Mouse (Mus musculus) kidney, adult 9 months (tissue): ENCODE results near the gene Mrpl54.

Experiments used
- DNase-seq: peaks from one replicate; pipeline ENCODE4 v3.0.0; 2022

Gene Mrpl54

DNA sequence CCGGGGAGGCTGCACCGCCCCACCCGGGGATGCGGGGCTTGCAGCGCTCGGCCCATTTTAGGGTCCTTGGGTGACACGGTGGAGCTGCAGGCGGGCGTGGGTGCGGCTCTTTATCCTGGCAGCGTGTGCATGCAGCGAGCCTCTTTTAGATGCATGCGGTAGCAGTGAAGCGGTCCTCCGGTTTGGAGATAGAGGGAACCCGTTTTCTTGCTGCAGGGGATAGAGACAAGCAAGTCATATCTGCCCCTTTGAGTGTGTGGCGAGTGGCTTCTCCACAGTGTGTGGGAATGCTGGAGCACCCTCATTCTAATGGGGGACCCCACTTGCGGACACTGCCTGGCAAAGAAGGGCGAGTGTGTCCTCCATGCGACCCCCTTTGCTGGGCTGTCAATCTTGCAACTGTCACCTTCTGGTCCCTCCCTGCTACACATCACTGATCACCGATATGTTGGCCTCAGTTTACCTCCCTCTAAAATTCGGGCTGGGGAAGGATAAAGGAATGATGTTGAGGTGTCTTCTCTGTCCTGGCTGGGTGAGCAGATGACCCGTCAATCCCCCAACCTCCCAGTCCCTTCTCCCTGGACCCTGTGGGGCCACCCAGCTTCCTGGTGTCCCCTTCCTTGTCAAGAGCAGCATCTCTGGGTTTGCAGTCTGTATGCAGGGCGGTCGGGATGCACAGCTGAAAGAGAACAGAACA is 26.7 kb upstream of the Mrpl54 start:
- DNase-seq = no peak

- peak; percentile 100 for DNase-seq
Measured at GRCm38 (mm10) chr10:81292554-81293333, 26.0 kb upstream of the Mrpl54 start, which contains the start of gene Pip5k1c. Gene Pip5k1c, plus strand, starts transcription at chr10:81292963.

GRCm38 (mm10) chr10:81291511-81292104 is 24.9 kb upstream of the Mrpl54 start, which contains the start of gene Tjp3:
Gene Tjp3, minus strand, starts transcription at chr10:81291581.
- no peak for DNase-seq

- peak; percentile 65 for DNase-seq
Measured at GRCm38 (mm10) chr10:81290698-81291460, 24.1 kb upstream of the Mrpl54 start.

DNA sequence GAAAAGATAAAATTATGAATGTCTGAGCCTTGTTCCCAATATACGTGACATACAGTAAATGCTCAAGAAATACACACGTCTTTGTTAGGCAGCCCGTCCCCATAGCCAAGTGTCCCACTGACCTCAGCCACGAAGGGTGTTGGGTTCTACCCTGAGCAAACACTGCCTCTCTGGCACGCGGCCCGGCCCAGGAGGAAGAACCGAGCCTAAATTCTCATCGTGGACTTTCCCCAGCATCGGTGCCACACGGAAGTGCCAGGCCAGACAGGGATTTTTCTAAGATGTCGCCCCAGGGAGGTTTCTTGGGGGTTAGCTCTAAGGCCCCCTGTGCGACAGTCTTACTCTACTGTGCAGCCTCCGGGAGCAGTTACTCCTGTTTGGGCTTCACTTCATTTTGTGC is 23.1 kb upstream of the Mrpl54 start:
- peak; percentile 62 for DNase-seq

DNA sequence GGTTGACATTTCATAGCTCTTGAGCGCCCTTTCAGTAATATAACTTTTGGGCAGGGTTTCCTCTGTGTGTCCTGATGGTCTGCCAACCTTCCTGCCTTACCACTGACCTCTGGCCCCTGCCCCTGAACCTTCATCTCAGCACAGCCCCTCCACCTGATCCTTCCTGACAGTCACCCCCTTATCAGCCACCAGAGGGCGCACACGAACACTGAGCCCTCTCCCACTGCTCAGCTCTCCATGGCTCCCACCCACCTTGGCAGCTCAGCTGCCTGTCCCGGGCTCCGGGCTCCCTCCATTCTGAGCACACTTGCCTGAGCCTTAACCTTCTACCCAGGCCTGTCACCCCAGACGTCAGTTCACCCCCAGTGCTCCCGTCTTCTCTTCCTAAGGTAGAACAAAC is 22.5 kb upstream of the Mrpl54 start:
- DNase-seq = peak; percentile 71

GRCm38 (mm10) chr10:81288601-81289000 is 21.9 kb upstream of the Mrpl54 start:
- DNase-seq = no peak

DNA sequence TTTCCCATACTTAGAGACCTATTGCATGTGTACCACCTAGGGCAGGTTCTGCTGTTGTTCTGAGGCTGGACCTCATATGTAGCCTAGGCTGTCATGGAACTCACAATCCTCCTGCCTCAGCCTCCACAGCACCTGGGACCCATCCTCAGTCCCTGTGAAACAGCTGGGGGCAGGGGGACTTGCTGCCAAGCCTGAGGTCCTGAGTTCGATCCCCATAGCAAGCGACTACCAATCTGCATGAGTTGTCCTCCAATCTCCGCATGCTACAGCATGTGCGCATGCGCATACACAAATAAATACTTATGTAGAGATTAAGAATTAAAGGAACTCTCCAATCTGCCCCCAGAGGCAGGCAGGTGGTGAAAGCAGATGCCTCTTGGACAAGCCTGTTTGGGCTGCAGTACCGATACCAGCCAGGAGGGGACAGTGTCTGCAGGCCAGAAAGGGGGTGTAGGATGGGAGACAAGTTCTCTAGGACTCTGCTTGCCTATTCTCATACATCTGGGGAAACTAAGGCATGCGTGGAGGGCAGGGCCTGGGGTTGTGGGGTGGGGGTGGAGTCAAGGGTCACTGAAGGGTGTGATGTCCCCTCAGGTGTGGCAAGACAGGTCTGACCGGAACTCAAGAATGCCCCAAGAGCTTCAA is 20.9 kb upstream of the Mrpl54 start:
- DNase-seq = peak; percentile 66

DNA sequence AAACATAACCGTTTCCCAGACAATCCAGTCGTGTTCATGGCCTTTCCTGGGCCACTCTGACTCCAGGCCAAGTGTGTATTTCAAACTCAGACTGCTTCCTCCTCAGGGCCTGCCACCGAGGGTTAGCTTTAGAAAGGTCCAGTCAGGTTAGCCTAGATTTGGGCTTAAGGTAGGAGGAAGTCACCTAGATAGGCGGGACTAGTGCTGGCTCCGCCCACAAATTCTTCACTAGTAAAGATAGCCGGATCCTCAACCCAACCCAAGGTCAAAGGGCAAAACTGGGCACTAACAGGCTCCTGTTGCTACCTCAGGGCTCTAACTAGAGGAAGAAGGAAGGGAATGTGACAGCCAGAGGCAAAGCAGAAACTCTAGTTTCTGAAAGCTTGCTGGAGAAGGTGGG is 19.9 kb upstream of the Mrpl54 start:
- DNase-seq = peak; percentile 81

DNA sequence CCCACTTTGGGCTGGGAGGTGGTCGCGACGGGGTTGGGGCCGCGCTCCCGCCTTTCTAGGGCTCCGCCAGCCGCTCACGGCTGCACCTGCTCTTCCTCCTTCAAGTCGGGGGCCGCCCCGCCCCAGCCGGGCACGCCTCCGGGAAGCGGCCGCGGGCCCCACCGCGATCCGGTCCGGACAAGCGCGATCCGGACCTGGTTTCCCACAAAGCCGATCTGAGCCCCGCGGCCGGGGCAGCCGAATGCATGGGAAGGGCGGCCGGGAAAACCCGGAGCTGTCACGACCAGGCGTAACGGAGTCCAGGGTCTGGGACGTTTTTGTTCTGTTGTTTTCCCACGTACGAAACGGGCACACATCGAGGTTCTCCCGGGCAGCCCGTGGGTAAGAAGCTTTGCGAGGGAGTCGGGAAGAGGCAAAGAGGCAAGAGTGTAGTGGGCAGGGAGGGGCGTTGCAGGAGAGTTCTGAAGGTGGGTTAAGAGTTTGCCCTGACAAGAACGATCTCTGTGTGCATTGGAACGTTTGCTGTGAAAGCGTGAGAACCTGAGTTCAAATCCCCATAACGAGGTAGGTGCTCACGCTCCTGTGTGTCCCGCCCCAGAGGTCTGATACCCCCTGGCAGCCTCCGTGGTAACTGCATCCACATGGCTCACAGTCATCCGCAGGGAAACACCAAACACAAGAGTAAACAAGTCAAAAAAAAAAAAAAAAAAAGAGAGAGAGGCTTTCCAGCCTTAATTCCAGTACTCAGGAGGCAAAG is 19.1 kb upstream of the Mrpl54 start:
- peak; percentile 89 for DNase-seq

DNA sequence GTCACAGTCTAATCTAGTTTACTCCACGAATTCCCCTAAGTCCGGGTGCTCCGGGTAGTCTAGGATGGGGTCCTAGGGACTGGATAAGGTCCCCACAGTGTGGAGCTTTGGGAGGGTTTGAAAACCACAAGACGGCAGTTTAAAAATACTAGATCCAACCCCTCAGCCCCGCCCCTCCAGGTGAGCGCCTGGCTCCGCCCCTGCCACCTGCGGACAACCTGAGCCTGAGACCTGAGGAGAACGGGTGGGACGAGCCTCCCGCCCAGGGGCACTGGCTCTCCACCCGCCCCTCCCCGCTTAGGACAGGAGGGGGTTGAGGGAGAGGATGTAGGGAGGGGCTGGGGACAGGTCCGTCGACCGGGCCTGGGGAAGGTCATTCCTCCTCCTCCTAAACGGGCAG is 18.0 kb upstream of the Mrpl54 start:
- DNase-seq = peak; percentile 77

DNA sequence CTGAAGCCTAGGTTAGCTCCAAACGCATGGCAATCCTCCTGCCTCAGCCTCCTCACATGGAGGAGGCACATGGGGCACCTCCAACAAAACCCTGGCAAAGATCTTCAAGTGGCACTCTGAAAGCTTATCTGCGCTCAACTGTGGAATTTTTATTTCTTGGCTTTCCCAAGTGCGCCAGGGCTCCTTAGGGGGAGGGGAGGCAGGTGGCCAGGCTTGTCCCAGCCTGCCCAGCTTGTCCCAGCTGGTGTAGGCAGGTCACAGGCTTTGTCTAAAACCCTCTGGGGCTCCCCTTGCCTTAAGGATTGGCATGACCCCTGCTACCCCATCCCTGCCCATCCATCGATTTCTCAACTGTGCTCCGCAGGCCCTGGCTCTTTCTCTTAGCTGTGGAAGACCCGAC is 17.5 kb upstream of the Mrpl54 start:
- DNase-seq = peak; percentile 50

DNA sequence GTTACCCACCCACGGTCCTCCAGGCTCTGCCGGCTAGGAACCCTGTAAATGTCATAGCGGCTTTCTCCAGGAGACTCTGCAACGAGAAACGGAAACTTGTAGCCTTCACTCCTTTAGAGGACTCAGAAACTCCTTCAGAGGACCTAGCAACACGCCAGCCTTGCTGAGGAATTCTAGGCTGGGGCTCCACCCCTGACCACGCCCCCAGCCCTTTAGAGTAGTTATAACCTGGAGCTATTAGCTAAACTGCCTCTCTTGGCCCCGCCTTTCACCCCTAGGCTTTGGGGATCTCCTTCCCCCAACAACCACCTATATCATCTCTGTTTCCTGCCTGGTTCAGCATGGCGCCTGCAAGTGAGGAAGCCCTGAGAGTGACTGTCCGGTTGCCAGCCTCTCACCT is 12.8 kb upstream of the Mrpl54 start:
- DNase-seq = no peak

GRCm38 (mm10) chr10:81277676-81278075 is 10.9 kb upstream of the Mrpl54 start:
- DNase-seq = no peak

- DNase-seq = no peak
Measured at GRCm38 (mm10) chr10:81273842-81274241, 7.1 kb upstream of the Mrpl54 start.

DNA sequence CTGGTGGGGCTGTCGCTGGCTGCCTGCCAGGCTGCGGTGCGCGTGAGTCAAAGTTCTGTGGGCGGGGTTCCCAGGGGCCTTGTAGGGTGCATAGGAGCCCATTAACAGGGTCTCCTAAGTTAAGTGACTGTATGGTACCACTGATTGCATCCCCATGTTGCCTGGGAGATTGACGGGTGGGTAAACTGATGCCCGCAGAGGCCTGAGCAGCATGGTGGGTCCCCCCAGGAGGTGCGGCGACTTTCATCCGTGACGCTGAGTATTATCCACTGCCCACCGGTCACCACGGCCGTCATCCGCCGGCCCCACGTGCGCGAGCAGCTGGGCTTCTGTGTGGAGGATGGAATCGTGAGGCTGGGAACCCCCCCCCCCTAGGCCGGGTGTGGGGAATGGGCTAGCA is 5.6 kb upstream of the Mrpl54 start:
- no peak for DNase-seq

- DNase-seq = no peak
Measured at GRCm38 (mm10) chr10:81268643-81269412, 2.1 kb upstream of the Mrpl54 start.

GRCm38 (mm10) chr10:81268056-81268455 is 1.3 kb upstream of the Mrpl54 start:
- DNase-seq = peak; percentile 96

DNA sequence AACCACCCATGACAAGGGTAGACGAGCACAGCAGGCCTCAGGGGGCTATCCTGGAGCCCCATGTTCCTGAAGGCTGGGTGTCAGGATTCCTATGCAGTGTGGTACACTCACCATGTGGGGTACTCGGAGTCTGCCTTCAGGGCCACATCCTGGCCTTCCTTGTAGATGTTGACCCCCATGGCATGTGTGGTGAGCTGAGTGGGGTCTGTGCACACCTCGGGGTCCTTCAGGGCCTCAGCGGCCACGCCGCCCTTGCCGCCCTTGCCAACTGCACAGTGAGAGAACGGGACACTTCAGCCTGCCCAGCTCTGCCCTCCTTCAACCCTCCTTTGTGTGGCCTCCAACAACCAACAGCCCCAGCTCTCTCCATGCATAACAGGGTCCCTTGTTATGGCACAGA is 1.2 kb downstream of the Mrpl54 start:
- DNase-seq = no peak

- DNase-seq = no peak
Measured at GRCm38 (mm10) chr10:81261025-81261424, 5.7 kb downstream of the Mrpl54 start.
